Mouse (Mus musculus) T-helper 1 cell (primary cell): ENCODE measurements around the gene Zfp277.

ENCODE experiments used
- in situ Hi-C: fragments of 300-600 bp; cut with MboI, MseI; formaldehyde crosslinking; loops from one replicate; pipeline ENCODE4 v1.15.1; 2025; ENCODE audit warnings: high pct_unique_total_duplicates

Gene Zfp277

GRCm38 (mm10) chr12:40378621-40379537 is 66.8 kb downstream of the Zfp277 start:
- in situ Hi-C loops: no loop called here

- in situ Hi-C loops: no loop called here
Observed at GRCm38 (mm10) chr12:40351879-40352278, 93.8 kb downstream of the Zfp277 start.

- in situ Hi-C loops: no loop called here
Observed at GRCm38 (mm10) chr12:40348251-40348650, 97.5 kb downstream of the Zfp277 start.

- in situ Hi-C loops: no loop called here
Observed at GRCm38 (mm10) chr12:40347060-40347698, 98.5 kb downstream of the Zfp277 start.

GRCm38 (mm10) chr12:40341443-40341842 is 104.3 kb downstream of the Zfp277 start:
- in situ Hi-C loops: no loop called here

GRCm38 (mm10) chr12:40335303-40335702 is 110.4 kb downstream of the Zfp277 start:
- in situ Hi-C loops: loop anchor here (5.0 kb wide), 1 partner anchor 58 kb away; no protein-coding TSS in a partner anchor

GRCm38 (mm10) chr12:40331467-40331866 is 114.2 kb downstream of the Zfp277 start:
- in situ Hi-C loops: no loop called here

- in situ Hi-C loops: no loop called here
Observed at GRCm38 (mm10) chr12:40327012-40327660, 118.6 kb downstream of the Zfp277 start.

GRCm38 (mm10) chr12:40325582-40325981 is 120.1 kb downstream of the Zfp277 start:
- in situ Hi-C loops: no loop called here

- in situ Hi-C loops: no loop called here
Observed at GRCm38 (mm10) chr12:40324819-40325218, 120.9 kb downstream of the Zfp277 start.

GRCm38 (mm10) chr12:40315146-40315545 is 130.6 kb downstream of the Zfp277 start:
- in situ Hi-C loops: no loop called here

- in situ Hi-C loops: no loop called here
Observed at GRCm38 (mm10) chr12:40303960-40304359, 141.7 kb downstream of the Zfp277 start.

- in situ Hi-C loops: no loop called here
Observed at GRCm38 (mm10) chr12:40298636-40299035, 147.1 kb downstream of the Zfp277 start.

GRCm38 (mm10) chr12:40286539-40286938 is 159.2 kb downstream of the Zfp277 start:
- in situ Hi-C loops: no loop called here

- in situ Hi-C loops: no loop called here
Observed at GRCm38 (mm10) chr12:40280596-40281325, 164.9 kb downstream of the Zfp277 start.

- in situ Hi-C loops: loop anchor here (5.0 kb wide), 1 partner anchor 60 kb away; no protein-coding TSS in a partner anchor
Observed at GRCm38 (mm10) chr12:40277581-40277980, 168.1 kb downstream of the Zfp277 start.

- in situ Hi-C loops: loop anchor here (5.0 kb wide), 1 partner anchor 62 kb away; no protein-coding TSS in a partner anchor
Observed at GRCm38 (mm10) chr12:40274931-40275330, 170.8 kb downstream of the Zfp277 start.

GRCm38 (mm10) chr12:40273339-40273738 is 172.4 kb downstream of the Zfp277 start:
- in situ Hi-C loops: no loop called here

GRCm38 (mm10) chr12:40272710-40273109 is 173.0 kb downstream of the Zfp277 start:
- in situ Hi-C loops: no loop called here

GRCm38 (mm10) chr12:40268313-40268712 is 177.4 kb downstream of the Zfp277 start:
- in situ Hi-C loops: no loop called here
